Mouse (Mus musculus): ENCODE measurements around the gene Rab31.
A peak's percentile ranks its signal among the peaks of the same experiment; 100 is the strongest.

The Rab31 gene

DNA sequence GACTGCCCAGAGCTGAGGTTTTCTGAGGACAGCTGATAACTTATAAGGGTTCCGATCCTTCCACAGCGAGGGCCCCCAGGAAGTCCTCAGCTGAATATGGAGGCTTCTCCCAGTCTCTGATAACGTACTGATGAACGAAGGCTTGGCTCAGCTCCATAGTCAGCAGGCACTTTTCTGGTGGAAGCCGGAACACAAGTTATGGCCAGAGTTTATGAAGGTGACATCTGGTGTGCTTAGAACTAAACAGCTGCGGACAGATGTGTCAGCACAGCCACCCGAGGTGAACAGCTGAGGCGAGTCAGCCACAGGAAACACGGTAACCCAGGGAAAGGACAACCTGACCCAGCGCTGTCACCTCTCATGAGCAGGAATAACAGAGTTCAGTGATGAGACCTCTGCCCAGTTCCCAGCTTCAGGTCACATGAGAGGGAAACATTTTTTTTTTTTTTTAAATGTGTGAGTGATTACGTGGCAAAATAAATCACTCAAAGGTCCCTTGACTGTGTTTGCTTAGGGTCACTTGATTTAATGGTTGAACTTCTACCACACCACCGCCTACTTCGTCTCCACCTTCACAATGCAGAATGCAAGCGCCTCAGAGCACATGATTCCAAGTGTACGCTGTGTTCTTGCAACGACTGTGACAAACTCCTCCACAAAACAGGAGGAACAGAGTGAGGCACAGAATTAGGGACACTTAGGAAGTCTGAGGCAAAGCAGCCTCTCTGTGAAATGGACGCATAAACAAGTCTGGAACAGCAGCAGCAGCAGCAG lies 106.0 kb downstream of the Rab31 start:
- DNase-seq (ENCODE audit: low read depth, low spot score) = peak; percentile 28

DNA sequence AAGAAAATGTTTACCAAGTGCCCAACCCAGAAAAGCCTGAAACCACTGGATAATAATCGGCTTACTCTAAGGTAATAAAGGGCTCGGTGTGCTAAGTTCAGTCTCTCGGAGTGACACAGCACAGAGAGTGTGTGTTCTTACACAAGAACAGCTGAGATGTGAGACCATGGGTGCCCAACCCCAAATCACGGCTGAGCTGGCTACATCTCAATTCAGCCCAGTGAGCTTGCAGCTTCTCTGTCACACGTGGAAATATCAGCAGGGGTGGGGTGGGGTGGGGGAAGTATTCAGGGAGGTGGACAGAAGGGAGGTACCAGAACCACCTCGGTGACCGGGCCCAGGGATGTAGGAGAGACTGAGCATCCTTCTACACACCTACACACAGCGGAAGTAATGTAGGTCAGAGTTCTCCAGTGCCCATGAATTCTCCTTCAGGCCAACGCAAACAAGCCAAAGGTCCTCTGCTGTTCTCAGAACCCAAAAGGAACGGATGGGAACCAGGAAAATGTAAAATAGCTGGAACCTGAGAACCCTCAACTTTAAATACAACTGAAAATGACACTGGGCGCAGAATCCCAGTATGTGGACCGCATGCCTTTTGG lies 106.7 kb downstream of the Rab31 start:
- no peak for DNase-seq (ENCODE audit: low read depth, low spot score)

DNA sequence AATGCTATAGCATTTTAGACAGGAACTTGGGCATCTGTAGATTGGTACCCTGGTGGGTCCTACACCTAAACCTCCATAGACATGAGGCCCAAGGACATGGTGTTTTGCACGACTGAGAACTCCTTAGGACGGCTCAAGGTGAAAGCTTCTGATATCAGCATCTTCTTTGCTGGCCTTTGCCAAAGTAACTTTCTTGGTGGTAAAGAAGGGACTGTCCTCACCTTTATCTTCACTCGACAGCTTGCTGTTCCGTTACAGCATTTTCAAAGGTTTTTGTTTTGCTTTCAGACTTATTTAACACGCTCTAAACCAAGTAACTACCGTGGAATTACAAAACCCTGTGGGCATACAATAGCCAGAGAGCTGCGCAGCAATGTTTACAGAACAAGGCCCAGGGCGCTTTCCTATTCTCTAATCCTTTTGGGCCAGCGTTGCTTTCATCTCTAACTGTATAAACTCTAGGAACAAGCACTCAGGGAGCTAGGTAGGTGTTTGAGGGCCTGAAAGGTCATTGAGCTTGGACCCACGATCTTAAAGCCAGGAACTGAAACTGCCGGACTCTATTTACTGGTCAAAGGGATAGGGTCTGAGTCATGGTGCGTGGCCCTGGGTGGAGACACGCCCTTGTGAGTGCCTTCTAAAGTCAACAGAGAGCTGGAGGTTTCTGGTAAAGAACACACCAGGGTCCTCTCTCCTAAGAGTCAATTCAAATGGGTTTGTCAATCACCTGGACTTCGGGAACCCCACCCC lies 109.0 kb downstream of the Rab31 start:
- DNase-seq (ENCODE audit: low read depth, low spot score) = no peak

DNA sequence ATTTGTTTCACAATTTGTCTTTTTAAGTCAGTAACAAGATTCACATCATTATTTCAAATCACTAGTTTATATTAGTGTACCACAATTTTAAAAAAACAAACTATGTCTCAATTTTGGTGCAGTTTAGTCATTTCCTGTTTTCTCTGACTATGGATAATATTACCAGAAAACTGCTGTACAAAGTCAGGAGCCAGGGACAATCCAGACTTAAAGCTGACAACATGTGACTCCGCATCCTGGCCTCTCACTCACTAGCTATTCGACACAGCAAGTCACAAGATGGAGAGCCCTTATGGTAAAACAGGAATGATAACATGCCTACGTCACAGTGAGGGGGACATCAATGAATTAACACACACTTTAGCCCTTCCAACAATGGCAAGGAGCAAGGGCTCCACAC lies 109.9 kb downstream of the Rab31 start:
- DNase-seq (ENCODE audit: low read depth, low spot score) = no peak

DNA sequence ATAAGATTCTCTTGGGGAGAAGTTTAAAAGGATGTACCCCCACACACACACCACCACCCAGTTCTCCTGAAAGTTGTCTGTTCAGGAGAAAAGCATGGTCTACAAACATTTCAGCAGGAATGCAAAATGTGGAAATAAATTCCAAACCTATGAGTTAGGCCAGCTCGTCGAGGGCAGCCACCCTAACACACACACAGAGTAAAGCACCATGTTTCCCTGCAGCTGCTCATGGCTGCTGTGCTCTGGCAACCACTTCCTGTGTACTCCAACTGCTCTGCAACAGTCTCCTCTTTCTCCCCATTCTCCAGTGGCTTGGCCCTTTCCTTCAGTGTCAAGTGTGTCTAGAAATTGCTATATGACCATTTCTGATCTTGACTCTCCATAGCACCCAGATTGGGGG lies 114.1 kb downstream of the Rab31 start:
- no peak for DNase-seq (ENCODE audit: low read depth, low spot score)

DNA sequence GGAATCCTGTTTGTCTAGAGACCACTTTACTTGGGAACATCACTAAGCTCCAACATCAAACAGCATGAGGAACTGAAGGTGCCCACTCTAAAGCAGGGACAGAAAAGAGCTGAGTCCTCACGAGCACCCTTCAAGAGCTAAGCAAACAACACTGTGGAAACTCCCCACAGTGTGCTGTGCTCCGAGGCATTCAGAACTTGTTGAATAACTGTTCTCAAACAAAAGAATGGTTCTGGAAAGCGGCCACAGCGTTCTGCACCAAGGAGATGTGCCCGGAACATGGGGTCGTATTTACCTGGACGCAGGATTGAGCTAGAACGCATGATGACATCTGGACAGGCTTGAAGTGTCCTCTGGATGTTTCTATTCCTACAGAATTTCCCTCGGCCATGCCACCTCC lies 114.6 kb downstream of the Rab31 start:
- no peak for DNase-seq (ENCODE audit: low read depth, low spot score)

DNA sequence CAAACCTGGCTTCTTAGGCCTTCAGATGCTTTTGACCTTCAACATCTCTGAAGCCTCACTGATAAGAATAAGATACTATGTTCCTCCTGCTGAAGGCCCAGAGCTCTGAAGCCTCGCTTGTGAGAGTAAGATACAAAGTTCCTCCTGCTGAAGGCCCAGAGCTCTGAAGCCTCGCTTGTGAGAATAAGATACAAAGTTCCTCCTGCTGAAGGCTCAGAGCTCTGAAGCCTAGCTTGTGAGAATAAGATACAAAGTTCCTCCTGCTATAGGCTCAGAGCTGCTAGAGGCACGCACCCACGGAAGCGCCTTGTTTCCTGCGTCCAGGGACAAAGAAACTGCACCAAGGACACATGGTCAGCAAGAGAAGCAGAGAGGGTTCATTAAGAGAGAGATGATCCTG lies 115.8 kb downstream of the Rab31 start:
- DNase-seq (ENCODE audit: low read depth, low spot score) = no peak

DNA sequence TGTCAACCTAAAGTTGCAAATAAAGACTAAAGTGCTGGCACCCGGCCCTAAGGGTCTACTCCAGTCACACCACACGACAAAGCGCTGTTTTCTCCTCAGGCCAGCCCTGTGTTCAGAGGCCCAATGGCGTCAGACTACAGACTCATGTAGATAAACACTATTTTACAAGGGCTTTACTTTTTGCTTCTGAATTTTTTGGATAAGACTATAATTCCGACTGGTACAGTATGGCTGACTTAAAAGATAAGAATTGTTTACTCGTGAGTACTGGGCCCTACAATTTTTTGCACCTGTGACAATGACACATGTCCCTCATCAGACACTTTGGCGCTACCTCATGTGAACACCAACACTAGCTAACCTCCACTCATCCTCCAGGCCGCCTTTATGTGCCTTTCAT lies 116.5 kb downstream of the Rab31 start:
- DNase-seq (ENCODE audit: low read depth, low spot score) = no peak

DNA sequence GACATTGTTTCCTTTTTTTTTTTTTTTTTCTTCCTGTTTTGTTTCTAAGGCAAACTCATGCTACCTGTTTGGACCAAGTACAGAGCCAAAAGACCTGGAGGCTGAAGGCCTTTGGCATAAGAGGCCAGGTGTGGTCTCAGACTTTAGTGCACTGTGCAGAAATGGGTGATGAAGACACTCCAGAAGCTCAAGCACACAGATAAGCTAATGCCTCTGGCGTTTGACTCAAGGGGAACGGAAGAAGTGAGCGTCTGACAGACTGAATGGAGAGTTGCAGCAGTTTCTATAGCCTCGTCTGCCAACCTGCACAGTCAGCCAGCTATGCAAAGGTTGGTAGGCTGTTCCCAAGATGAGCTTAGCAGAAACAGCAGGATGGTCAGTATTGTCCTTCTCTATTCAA lies 116.9 kb downstream of the Rab31 start:
- DNase-seq (ENCODE audit: low read depth, low spot score) = no peak

DNA sequence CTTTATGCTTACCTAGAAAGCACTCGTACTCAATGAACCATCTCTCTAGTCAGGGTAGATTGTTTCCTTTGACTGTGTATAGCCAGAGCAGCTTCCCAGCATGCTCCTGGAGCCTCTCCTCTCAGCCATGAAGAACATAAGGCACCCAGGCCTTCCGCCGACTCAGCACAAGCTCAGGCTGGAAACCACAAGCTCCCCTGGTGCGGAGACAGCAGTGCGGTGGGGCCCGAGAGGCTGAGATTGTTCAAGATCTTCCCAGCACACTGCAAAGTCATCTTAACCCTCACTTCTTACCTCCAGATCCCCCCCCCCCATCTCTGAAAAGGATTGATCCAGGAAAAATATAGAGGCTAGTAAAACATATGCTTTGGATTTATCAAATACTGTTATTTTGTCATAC lies 122.0 kb downstream of the Rab31 start:
- no peak for DNase-seq (ENCODE audit: low read depth, low spot score)

DNA sequence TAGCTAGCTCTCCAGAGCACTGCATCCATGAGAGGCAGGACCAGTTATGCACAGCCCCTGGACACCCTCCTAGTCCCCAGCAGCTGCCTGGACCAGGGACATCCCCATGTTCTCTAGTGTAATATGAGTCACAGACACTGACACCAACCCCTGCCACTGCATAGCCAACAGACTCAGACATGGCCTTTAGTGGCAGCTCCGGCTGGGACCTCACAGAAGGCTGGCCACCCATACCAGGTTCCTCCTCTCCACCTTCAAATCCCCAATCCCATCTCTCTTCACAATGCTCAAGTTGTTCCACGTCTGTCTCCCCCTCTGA lies 123.4 kb downstream of the Rab31 start:
- DNase-seq (ENCODE audit: low read depth, low spot score) = no peak

DNA sequence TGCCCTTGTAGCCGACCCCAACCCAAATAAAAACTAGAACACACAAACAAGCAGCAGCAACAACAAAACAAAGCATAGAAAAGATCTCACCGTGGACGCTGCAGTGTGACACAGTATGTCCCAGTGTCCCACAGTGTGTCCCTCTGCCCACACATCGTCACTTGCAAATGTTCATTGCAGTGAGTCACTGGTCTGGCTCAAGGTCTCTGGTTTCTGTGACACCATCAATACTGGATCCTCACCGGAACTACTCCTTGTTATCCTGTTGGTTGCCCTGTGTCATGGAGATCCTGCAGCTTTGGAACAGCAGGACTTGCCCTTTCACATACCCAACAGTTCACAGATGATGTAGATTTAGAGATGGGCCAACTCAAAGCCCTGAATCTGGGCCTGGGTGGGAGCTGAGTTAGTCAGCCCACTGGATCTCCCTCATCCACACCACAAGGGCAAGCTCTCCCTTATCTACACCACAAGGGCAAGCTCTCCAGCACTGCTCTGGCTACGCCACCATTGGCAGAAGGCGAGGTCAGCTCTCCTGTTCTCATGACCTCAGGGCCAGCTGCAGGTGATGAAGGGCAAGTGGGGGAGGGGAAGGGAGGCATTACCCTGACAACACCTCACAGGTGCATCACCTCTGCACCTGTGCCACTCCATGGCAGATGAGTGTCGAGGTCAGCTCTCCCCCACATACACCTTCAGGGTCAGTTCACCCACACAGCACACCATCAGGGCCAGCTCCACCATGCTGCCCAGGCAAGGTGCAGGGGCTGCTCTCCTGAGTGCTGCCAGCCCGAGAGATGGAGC lies 124.0 kb downstream of the Rab31 start:
- DNase-seq (ENCODE audit: low read depth, low spot score) = no peak

DNA sequence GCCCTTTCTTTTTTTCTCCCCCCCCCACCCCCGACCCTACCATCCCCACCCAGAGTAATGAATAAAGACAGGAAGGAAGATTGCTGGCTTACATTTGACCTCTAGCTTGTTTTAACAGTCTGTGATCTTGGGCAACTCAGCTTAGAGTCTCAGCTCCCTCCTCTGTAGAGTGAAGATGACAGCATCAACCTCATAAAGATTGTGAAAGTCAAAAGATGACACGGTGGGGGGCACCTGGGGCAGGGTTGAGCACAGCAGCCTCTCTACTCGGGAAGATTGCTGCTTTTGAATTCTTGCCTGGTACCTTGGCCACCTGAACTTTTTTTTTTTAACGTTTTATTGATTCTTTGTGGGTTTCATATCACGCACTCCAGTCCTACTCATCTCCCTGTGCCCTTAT lies 124.6 kb downstream of the Rab31 start:
- DNase-seq (ENCODE audit: low read depth, low spot score) = no peak

DNA sequence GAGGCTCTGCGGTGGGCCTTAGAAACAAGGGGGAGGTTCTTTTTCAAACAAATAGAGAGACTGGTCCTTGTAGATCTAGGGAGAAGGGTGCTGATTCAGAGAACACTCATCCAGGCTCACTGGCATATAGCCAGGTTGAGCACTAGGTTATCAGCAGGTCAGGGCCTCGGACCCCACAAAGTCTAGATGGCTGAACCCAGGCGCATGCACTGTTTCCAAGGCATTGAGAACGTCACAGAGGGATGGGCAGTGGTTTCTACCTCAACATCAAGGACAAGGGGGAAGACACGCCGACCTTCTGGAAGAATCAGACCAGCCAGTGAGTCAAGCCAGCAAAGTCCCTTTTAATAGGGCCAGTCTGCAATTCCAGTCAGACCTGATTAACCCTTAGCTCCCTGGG lies 125.3 kb downstream of the Rab31 start:
- no peak for DNase-seq (ENCODE audit: low read depth, low spot score)

DNA sequence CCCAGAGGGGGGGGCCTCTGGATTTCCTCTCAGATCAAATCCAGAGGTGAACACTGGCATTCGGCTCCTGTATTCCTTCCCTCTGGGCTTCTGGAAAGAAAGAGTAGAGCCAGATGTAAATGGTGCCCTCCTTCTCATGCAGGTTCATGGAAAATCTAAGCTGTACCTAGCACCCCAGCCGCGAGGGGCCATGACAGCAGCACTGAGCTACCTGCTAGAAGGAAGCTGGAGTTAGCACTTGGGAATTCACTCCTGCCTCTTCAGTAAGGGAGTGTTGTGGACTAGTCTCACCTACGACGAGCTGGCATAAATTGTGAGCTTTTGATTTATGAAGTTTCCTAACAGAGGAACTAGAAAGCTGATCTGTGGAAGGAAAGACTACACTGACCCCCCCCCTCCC lies 129.0 kb downstream of the Rab31 start:
- DNase-seq (ENCODE audit: low read depth, low spot score) = no peak

DNA sequence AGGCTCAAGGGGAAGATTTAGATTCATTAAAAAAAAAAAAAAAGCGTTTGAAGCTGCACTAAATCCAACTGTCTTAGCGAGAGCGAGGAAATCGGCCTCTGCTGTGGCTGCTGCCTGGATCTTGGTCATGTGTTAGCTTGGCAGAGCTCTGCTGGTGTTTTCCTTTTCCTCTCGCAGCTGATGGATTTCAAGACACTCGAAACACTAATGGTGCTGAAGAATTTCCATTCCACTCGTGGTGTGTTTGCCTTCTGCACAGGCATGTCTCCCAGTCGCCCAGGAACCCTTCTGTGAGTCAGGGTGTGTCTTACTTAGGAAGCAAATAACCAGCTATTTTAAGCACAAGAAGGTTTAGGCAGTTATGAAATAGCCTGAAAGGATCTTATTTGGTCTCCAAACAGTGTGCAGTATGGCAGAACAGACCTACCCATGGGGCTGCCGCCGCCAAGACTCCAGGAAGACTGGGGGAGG lies 129.5 kb downstream of the Rab31 start:
- no peak for DNase-seq (ENCODE audit: low read depth, low spot score)

DNA sequence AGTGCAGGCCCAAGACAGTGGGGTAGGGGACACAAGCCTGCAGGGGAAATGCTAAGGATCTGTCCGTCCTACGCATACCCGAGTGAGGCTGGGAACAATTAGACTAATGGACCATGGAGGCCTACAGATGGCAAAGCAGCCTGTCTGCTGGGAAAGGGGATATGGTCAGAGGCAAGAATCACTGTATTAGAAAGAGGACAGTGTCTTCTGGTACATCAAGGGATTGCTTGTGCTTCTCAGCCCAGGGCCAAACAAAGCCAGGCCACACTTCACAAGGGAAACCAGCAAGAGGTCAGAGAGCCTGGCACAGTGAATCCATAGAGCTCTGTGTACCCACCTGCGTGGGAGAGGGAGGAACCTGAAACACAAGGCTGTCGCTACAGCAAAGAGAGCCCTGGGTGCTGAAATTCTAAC lies 130.0 kb downstream of the Rab31 start:
- no peak for DNase-seq (ENCODE audit: low read depth, low spot score)

DNA sequence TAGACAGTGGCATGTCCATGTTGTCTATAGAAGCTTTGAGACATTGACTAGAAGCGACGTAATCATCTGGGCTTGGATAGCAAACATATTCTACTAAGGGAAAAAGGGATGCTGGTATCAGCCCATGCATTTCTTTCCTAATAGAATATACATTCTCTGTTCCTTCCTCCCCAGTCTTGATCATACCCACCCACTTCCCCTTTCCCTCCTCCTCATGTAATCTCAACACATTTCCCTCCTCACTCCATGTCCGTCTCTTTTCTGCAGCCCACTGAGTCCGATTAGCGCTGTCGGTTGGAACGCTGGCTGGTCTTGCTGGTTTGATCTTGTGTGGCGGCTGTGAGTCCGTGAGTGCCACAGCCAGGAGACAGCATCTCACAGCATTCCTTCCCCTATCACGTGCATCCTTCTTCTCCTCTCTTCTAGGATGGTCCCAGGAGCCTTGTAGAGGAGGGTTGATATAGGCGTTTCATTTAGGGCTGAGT lies 130.8 kb downstream of the Rab31 start, which contains the start of gene Txndc2:
Txndc2 (minus strand) TSS at position 435 of the 485 bp plus-strand sequence.
- DNase-seq (ENCODE audit: low read depth, low spot score) = no peak

DNA sequence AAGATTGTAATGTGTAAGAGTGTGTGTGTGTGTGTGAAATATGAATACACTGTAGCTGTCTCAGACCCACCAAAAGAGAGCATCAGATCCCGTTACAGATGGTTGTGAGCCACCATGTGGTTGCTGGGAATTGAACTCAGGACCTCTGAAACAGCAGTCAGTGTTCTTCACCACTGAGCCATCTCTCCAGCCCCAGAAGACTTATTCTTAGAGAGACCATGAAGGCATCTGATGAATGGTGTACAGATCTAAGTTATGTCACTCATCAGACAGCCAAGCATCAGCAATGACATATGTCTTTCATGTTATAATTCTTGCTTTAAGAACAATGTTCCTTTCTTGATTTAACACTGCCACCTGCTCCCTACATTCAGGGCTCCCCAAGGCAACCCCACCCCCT lies 133.4 kb downstream of the Rab31 start:
- DNase-seq (ENCODE audit: low read depth, low spot score) = no peak

DNA sequence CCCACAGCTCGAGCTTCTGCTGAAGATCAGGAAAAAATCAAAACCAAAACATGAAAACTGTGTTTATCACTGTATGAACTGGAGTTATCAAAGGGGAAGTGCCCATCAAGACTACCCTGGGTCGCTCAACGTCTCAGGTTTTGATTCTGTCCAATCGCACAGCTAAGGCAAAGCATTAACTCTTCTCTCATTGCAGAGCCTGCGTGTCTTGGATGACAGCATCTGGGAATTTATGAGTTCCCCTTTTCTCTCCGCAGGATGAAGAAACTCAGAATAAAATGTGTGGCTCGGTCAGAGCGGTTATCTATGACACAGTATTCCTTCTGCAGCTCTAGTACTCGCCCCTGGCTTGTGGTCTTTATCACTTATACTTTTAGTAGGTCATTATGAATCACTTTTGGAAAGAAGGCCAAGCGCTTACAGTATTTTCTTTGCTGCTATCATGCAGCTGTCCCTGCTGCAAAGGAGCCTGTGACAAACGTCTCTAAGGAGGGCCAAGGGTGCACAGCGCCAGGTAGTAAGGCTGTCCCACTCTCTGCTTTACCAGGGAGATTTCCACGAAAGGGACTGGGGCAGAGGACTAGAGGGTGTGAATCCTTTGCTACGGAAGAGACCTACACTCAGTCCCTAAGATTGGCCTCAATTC lies 136.7 kb downstream of the Rab31 start:
- no peak for DNase-seq (ENCODE audit: low read depth, low spot score)

DNA sequence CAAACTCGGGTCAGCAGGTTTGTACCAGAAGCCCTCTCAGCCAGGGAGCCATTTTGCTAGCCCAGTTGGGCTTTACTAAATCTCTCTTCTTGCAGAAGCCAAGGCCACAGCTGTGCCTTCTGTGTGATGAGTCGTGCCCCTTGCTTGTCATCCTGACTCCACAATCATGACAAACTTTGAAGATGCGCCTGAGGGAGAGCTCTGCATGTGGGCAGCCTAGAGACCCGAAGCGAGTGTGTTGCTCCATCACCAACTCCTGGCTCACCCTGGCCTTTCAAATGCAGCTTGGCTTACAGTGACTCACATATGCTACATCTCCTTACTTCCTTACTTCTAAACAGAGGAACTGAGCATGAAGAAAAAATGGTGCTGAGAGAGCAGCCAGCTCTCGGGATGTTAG lies 142.6 kb downstream of the Rab31 start:
- DNase-seq (ENCODE audit: low read depth, low spot score) = no peak

Measured in forelimb bud, embryonic 11.5 days (tissue).